ENCODE assay signal across 12 mouse cellular contexts in genomic region chr4:37114424-37114823, GRCm38 (mm10).
"Had no signal": no experiment of that assay in that cellular context is flagged by ENCODE, and none has a peak within 500 bp of the region (broad histone marks: within the 10 kb centered on the region; RNA-seq: fewer than 3 reads in every experiment).

No protein-coding gene starts in this region.

- DNase-seq: retina, postnatal 1 day; right cerebral cortex, adult 18-20 months; right cerebral cortex, postnatal 14 days; right cerebral cortex, postnatal 25 days; right cerebral cortex, postnatal 4 days; spleen, adult 18-20 months; thymus, adult 18-20 months; thymus, adult 2 months; thymus, postnatal 14 days; thymus, postnatal 25 days; thymus, postnatal 36 days; thymus, postnatal 4 days had no signal
